Mouse (Mus musculus) cerebellum, postnatal 10 days (tissue): ENCODE measurements around the gene Tmc5.
A peak's percentile ranks its signal among the peaks of the same experiment; 100 is the strongest.

ENCODE experiments used
- DNase-seq, 2 experiments: peaks; one replicate each; pipeline ENCODE4 v3.0.0; 2021; ENCODE audit warnings: mixed read lengths in 2 of 2

Tmc5 gene

GRCm38 (mm10) chr7:118698882-118699281 lies 101.8 kb downstream of the Tmc5 start:
- no peak for DNase-seq

DNA sequence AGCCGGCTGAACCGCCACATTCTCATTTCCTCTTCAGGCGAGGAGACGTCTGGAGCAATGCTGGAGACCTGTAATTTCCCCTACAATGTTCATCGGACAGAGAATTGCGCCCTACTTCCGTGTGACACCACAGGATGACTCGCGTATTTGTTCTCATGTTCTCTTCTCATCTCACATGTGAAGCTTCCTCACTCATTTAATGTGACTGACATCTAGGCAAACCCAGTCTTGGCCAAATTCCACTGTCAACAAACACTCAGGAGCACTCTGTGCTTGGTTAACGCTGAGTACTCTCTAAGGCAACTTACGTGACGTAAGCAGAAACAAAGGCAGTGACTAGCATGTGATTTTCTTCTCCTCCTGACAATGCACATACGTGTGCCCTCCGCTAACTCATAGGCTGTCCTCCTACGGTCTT lies 106.1 kb downstream of the Tmc5 start:
- no peak for DNase-seq

GRCm38 (mm10) chr7:118704001-118704850 lies 107.1 kb downstream of the Tmc5 start:
- DNase-seq: no peak

DNA sequence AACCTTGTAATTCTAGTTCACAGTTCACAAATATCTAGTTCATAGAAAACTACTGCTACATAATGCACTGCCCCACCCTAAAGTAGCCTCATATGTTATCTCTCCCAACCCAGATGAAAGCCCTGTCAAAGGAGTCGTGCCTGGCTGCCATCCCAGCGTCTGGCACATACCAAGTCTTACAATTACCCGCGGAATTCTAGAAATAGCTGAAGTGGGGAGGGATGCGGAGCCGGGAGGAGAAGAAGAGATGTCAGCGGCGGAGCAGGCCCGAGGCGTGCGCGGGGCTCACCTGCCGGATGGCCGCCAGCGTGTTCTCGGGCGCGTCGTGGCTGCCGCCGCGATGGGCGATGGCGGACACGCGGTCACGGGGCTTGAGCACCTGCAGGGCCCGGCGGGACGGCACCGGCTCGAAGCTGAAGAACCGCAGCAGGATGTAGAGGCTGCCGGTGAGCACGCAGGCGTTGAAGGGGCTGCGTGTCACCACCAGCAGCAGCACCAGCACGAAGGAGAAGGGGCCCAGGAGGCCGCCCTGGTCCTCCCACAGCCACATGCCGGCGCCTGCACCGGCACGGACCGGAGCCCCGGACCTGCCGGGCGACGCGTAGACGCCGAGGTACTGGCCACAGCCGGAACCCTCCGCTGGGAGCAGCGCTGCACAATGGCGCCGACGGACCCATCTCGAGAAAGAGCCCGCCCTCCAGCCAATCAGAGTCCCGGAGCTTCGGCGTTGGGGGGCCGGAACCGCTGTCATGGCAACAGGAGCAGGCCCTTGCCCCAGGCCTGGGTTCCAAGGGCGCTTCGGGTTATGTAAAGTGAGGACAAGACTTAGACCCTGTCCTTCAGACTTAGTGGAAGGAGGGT lies 108.2 kb downstream of the Tmc5 start, which contains the start of gene Gde1:
Gene Gde1 (minus strand): TSS at position 678 of the 861 bp plus-strand sequence.
- DNase-seq: peak; percentile 94 to 96

- DNase-seq: no peak
Measured at GRCm38 (mm10) chr7:118706051-118706450, 109.0 kb downstream of the Tmc5 start.

GRCm38 (mm10) chr7:118706488-118706887 lies 109.4 kb downstream of the Tmc5 start:
- DNase-seq: no peak

- no peak for DNase-seq
Measured at GRCm38 (mm10) chr7:118707216-118707615, 110.1 kb downstream of the Tmc5 start.

DNA sequence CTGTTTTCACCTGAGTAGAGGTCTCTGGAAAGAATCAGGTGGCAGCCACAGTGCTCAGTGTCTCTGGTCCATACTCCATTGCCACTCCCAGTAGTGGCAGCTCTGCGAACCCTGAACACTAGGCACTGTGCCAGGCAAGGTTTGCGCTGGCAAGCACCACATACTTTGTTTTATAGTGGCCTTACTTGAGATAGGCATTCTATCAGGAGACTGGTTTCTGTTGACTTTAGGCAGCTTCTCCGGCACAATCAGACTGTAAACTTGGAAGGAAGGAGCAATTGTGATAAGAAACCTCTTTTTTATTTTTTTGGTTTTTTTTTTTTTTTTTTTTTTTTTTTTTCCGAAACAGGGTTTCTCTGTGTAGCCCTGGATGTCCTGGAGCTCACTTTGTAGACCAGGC lies 110.9 kb downstream of the Tmc5 start:
- DNase-seq: peak; percentile 33 to 37

GRCm38 (mm10) chr7:118710776-118711175 lies 113.7 kb downstream of the Tmc5 start:
- DNase-seq: no peak

- DNase-seq: peak; percentile 95 to 96
Measured at GRCm38 (mm10) chr7:118712228-118713173, 115.4 kb downstream of the Tmc5 start, which contains the start of gene Ccp110. Gene Ccp110 (plus strand): TSS chr7:118712552.

DNA sequence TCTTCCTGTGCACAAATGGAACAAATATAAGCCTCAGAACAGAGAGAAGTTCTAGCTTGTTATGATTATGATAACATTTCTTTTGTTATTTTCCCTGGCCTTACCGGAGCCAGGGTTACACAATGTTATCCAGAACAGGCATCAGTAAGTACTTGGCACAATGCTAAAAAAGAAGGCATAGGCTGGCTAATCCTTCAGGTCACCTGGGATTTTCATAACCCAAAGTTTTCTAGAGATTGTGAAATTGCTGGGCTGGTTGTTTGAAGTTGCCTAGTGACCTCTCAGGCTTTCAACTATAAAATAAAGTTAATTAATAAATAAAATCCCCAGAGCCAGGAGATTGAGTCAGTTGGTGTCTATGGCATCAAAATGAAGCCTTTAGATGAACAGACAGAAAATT lies 117.8 kb downstream of the Tmc5 start:
- DNase-seq: no peak

DNA sequence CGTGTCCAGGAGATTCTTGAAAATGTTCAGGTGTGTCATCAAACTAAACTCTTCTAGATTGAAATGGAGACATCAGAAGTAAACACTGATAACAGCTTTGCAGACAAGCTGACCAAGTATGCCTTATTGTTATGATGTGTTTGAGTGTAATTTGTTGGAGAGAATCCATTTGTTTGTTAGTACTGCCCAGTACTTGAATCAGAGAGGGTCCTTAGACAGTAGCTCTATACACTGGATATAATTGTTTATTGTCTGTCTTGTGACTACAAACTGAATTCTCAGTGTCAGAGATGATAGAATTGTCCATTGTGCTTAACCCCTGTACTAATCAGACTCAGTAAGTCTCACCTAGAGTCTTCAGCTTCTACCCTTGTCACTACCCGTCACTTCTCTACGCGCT lies 121.0 kb downstream of the Tmc5 start:
- DNase-seq: no peak

DNA sequence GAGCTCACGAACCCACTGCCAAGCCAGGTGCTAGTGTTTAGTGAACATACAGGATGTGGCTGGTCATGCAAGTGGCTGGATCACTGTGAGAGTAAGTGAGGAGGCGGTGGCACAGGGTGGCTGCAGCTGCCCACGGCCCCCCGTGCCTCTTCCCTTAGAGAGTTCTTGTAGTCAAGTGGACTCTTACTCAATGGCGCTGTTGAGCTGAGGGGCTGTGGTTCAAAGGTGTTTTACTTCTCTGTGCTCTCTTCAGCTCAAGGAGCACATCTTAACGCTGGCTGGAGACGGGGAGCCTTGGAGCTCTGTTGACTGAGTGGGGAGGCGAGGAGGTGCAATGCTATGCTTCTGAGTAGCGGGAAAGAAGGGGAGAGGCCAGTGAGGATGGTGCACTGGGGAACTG lies 126.8 kb downstream of the Tmc5 start:
- DNase-seq: no peak
